Mouse (Mus musculus) urinary bladder, postnatal 25 days (tissue): ENCODE data around the gene Sec31b.

Source experiments
- DNase-seq: peaks from one replicate; pipeline ENCODE4 v3.0.0; 2022; ENCODE audit warnings: low spot score

Gene Sec31b

DNA sequence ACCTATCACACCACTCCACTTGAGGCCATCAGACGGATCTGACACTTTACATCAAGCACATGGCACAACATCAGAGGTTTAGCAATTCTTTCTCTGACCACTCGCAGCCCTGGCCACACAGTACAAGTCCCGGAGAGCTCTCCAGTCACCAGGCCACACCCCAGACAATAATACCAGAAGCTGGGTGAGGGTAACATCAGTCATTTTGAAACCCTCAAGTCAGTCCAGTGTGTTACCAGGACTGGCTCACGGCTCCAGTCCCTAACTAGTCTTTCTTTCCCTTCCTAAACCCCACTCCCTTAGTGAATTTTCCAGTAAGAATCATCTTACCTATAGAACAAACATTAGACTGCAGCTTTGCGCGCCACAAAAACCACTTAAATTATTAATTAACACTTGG is 15.6 kb downstream of the Sec31b start:
- DNase-seq: no peak

DNA sequence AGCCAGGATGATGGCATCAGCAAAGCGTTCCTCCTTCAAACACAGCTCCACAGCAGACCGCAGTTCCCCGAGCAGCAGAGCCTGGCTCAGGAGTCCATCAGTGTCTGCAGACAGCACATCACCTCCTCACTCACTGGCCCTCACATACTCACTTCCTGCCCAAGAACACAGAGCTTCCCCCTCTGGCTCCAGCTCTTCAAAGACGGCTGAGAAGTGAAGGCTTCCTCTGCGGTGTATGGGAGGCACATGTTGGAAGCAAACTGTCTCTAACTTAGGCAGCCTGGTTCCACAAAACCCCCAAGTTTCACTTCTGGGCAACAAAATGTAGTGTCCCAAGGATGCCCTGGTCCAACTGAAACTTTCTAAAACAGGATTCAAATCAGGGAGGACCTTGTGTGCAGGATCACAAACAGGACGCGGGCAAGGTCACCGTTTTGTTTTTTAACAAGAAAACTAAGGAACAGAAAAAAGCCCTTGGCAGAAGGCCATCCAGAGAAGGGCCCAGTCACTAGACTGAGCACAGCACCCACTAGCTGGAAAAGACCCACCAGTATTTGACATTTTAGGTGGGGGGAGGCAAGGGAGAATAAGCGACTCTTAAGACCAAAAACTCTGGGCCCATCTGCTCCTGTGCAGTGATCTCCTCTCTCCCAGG is 20.0 kb downstream of the Sec31b start:
- no peak for DNase-seq

DNA sequence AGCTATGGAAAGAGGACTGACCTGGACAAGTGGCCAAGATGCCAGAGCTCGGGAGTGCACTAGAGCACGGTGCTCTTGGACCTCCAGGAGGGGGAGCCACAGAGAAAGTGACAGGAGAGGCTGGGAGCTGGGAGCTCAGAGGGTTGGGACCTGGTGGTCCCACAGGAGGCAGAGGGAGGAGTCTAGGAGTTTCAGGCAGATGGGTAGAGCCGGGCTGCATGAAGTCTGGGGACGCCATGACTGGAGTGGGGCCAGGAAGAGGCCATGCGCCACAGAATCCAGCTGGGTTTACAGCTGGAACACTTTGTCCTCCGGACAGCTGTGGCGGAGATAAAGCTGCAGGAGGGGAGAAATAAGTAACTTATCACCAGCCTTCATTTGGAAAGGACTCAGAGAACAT is 26.5 kb downstream of the Sec31b start:
- DNase-seq: no peak

DNA sequence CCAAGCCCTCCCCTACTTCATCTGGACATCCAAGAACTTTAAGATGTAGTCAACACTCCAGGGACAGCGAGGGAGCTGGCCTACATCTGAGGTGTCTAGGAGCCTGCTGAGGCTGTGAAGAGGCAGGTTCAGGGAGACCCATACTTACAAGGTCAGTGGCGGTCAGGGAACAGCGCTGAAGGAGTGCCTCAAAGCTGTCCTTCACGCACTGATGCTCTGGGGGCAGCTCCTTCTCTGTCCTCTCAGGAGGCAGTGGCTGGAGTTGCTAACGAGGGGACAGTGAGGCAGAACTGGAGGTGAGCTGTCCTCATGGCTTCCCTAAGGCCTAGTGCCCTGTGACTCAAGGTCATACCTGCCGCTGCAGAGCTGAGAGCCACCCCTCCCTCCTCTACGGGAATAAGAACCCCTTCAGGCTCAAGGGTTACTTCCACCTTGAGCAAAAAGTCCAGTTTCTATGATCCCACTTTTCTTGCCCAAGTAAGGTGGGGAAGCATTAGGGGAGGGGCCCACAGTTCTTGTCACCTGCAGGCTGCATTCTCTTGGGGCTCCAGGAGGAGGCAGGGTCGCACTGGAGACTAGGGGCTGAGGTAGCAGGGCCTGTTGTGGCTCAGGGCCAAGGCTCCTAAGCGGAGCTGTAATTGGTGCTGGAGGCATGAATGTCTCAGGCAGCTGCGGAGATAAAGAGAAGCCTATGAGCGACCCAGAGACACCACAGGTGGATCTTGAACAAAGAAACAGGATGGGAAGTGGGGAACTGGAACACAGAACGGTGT is 27.5 kb downstream of the Sec31b start:
- DNase-seq: no peak

DNA sequence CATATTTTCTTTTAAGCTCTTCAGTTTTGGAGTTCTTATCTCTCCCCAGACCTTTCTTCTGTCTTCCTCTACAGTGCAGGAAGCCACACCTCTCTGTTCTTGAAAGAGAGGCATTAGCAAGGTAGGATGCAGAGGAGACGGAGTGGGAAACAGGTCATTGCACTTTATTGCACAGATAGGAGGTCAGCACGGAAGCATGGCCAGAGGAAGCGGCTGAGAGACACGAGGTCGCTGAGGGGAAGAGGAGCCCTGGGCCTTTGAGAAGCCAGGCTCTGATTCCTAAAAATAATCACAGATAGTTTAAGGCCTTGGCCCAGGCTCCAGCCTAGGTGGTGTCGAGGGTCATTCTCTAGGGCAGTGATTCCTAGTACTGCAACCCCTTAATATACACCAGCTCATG is 29.9 kb downstream of the Sec31b start:
- DNase-seq: no peak

DNA sequence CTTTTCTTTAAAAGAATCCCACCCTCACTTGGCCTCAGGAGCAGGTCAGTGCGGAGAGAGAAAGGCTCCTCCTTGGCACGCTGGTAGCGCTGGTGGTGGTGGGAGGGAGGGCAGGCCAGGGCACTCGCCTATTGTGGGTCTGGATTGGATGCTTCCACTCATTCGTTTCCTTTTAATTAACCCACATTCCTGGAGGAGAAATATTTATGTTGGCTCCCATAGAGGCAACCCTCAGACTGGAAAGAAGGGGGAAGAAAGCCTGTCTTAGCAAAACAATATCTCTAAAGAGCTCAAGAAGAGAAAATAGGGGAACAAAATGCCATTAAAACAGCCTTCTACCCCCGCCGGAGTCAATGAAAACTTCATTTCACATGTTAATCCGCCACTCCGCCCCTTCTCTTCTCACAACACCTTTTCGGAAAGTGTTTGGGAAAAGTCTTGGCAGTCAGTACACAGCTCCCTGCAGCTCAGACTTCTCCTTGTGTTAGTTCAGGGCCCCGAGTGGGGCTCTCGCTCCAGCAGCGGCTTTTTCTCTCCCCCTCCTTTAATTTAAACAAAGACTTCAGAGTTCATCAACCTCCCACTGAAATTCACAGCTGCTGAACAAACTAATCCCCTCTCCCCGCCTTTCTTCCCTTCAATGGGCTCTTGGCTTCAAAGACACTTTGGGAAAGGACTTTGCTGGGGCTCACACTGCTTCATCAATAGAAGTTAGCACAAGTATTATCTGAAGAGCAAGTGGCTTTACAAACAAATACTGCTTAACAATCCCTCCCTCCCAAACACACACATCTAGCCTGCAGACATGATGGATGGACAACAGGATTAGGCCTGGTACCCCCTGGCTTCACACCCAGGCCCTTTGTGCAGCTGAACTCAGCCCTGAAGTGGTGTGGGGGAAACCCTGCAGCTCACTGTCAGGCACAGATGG is 30.9 kb downstream of the Sec31b start:
- no peak for DNase-seq

DNA sequence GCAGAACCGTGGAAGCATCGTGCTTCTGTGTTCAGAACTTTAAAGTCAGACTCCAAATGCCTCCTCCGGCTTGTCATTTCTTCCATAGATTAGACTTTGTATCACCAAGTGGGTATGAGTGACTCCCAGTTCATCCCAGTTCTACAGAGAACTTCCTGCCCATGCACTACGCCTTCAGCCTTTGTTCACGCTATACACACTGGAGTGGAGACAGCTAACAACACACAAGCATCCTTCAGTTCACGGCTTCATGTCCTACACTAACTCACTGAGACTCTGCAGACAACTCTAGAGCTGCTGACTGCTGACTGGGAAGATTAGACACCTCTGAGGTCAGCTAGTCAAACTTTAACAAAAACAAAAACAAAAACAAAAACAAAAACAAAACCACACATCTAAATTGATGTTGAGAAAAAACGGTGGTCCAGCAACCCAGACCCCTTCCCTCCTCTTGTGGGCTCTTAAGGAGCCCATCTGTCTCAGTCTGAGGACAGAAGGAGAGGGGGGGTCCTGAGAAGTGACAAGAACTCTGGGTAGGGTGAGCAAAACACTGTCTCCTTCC is 31.7 kb downstream of the Sec31b start:
- no peak for DNase-seq

DNA sequence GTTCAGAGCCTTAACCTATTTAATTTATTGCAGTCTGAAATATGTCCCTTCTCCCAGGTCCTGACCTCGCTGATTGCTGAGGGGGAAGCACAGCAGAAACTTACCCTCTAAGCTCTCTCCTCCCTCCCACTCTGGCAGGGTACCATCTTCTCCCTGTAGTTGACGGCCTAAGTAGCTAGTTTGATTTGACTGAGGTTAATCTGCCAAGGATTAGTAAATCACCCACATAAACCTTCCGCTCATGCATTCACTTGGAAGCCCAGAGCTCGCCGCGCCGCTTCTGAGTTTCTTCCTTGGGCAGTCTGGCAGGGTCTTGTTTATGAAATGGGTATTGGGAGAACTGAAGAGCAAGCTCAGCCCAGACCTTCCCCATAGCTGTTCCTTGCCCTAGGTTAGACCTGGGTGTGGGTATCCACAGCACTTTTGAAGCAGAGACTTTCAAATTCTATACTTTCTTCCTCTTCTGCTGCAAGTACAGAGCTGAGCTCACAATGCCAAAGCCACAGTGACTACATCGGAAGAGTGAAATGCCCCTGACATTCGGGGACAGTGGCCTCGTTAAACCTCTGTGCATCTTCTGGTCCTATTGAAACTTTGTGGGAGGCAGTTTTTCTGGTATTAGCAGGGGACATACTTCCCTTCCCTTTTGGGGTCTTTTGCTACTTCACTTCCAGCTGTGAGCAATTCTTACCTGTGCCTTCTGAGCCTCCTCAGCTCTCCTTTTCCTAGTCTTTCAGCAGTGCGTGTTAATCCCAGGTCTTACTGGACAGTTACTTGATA is 32.4 kb downstream of the Sec31b start:
- no peak for DNase-seq

DNA sequence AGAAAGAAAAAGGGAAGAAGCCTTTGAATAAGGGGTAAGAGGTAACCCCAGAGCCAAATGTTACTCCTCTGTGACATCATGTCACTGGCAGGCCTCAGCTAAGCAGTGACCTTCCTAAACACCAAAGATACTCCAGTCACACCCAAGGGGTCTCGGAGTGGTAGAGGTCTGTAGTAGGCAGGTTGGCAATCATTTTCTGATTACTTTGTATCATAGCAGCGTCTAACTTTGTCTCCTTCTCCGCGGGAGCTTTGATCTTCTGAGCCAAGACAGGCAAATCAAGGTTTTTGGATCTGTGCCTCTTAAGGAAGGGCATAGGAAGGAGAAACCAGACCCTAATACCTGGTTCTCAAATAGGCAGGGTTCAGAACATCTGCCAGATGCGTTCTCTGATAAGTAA is 33.1 kb downstream of the Sec31b start:
- DNase-seq: no peak

DNA sequence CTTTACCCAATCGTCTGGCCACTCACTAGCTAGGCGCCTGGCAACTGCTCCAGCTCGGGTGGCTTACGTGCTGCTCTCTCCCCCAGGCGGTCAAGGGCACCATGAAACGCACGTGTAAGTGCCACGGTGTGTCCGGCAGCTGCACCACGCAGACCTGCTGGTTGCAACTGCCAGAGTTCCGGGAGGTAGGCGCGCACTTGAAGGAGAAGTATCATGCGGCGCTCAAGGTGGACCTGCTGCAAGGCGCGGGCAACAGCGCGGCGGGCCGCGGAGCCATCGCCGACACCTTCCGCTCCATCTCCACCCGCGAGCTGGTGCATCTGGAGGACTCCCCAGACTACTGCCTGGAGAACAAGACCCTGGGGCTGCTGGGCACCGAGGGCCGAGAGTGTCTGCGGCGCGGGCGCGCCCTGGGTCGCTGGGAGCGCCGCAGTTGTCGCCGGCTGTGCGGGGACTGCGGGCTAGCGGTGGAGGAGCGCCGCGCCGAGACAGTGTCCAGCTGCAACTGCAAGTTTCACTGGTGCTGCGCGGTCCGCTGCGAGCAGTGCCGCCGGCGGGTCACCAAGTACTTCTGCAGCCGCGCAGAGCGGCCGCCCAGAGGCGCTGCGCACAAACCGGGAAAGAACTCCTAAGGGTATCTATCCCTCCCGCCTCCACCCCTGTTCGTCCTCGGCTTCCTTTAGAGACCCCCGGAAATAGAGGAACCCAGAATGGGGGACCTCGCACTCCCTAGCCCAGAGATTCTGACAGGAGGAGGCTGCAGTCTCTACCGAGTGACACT is 34.0 kb downstream of the Sec31b start:
- no peak for DNase-seq

DNA sequence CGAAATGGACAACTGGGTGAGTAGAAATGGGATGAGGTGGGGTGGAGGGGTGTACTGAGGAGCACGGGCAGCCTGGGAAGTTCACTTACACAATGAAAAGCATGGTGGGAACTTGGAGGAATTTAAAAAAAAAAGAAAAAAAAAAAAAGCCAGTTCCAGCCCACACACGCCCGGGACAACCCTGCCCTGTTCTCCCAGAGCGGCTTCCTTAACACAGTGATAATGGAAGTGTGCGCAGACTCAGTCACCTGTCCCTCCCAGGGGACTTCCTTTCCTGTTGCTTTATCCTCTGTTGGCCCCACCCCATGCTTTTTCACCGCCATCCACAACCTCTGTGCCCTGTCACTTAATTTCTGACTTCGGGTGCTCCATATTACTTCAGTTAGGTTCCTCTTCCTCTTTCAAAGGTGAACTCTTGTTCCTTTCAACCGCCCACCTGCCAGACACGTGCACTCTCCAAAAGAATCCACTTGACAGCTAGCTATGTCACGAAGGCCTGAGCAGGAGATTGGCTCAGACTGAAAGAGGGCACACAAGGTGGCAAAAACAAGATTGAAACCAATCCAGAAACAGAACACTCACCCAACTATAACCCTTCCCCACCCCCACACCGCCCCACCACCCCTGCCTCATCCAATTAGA is 35.0 kb downstream of the Sec31b start:
- no peak for DNase-seq

DNA sequence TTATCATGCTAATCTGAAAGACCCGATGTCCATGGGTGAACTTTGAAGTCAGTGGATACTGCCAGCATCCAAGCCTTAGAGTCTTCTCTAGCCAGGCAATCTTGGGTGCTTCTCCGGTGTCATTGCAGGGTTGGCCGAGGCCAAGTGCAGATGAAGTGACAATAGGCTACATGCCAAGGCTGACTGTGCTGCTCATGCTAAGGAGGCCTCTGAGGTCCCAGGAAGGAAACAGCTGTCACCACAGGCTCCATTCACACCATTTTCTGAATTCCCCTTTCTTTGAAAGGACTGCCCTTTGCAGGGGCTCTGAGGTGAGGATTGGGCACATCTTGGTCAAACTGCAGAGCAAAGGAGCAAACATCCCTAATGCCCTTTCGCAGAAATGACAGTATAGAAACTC is 42.9 kb downstream of the Sec31b start:
- DNase-seq: no peak

DNA sequence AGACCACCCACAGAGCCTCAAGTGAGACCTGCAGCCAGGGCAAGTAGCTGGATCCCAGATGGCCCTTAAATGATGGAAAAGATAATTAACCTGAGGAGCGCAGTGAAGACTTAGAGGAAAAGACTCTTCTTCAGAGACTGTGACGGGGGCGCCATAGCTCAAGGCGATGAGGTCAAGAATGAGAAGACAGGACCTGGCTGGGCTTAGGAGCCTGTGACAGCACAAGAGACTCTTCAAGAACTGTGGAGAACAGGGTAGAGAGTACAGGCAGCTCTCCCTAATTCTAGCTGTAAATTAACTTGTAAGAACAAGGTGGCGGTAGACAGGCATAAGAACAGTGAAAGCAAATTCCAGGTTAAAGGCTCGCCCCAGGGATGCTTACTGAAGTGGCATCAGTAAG is 43.7 kb downstream of the Sec31b start:
- DNase-seq: no peak

DNA sequence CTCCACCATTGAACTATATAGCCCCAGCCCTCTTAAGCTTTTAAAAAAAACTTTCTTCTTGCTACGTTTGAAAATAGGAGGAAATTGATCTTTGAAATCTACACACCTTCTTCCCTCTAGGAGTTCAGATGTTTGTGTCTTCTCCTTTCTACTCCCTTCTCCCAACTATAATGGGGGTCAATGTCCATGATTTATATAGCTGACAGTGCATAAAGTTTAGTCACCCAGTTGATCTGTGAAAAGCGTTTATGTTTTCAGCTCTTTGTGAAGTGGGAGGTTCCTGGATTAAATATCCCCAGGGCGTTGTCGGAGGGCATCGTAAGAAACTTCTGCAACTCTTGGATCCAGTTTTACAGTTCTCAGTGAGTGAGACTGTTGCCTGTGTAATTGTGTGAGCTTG is 45.4 kb downstream of the Sec31b start:
- DNase-seq: no peak

DNA sequence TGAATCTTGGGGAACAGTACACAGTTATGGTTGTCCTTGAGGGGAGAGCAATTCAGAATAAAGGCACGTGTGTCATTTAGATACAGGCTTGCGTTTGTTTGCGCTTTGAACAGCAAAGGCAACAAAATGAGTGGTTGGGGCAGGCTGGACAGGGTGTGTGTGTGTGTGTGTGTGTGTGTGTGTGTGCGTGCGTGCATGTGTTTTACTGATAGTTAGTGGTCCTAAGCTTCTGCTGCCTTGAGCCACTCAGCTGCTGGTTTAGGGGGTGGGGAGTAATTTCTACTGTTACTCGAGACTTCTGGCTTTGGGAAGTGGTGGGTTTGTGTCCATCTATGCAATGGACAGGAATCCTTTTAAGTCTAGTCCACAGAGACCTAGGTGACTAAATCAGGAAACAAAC is 46.7 kb downstream of the Sec31b start:
- no peak for DNase-seq

DNA sequence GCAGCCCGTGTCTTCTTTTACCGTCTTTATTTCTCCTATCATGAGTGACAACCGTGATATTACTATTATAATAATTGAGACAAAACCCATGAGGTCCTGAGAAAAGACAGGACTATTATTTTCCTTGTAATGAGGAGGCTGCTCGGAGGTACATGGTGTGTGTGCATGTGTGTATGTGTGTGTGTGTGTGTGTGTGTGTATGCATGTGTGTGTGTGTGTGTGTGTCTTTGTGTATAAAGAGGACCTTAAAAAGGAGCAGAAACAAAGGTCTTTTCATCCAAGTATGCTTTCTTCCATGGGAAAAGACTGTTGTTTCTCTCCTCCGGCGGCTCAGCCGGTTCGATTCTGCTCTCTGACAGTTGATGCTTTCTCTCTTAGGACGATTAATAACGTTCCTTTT is 48.7 kb downstream of the Sec31b start:
- no peak for DNase-seq

DNA sequence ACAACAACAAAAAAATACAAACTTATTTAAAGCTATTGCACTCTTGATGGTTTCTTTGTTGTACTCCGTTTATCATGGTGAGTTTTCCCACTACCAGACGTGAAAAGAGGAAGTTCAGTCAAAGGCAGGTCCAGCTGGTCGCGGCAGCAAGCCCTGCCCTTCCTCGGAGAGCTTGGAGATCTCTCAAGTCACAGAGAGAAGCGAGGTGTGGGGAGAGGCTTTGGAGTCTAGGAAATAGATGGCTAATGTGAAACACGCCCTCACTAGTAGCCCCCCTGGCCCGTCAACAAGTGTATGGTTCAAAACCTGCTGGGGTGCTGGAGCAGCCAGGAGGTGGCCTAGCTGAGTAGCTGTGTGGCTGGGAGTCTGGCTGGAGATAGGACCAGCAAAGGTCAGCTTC is 49.2 kb downstream of the Sec31b start:
- DNase-seq: no peak

DNA sequence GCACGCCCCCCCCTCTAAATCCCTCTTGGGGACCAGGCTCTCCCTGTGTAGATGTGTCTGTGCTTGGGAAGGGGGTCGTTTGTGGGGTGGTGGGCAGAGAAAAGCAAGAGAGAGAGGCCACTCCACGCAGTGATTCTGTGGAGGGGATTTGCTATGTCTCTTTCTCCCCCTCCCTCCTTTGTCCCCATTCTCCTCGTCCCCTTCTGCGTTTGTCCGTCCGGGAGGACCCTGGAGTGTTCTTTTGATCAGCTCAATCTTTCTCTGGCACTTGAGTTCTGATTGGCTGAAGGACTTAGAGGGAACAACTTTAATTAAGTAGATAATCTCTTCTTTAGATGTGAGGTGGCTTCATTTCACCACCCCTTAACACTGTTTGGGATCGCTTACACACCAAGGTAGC is 52.5 kb downstream of the Sec31b start, which contains the start of gene Wnt8b:
Wnt8b (plus strand) TSS at position 345 of the 400 bp plus-strand sequence.
- DNase-seq: no peak

DNA sequence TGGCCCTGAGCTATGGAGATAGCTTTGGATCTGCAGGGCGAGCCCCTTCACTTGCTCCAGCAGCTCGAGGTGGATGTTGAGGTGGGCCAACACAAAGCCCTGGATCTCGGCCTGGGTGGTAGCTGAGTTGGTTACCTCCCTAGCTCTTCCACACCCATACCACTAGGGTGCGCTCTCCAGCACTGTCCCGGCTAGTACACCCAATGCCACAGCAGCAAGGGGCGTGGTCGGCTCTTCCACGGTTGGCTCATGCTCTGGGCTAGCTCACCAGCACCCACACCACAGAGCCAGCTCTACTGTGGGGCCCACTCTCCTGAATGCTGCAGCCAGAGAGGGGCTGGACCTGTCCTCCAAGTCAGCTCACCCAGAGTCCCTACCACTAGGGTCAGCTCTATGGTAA is 58.4 kb downstream of the Sec31b start:
- peak; percentile 19 for DNase-seq

DNA sequence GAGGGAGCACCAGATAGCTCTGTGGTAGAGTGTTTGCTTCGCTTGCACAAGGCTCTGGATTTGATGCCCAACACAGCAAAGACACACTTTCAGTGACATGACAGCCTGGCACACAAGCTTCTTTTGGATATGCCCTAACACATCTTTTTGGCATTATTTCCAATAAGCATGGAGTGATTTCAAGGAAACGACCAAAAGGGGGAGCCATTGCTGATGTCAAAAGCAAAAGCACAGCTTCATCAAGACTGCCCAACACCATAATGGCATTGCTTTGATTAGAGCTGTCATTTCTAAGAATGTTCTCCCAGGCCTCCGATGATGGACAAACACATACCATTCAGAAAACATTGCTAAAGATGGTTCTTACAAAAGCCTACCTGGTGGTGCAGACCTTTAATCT is 69.1 kb downstream of the Sec31b start:
- DNase-seq: no peak
